Mouse (Mus musculus): ENCODE data around the gene Rps3a1. TPM values are rescaled to one million over a fixed set of nuclear protein-coding genes. Genes with fewer than 3 reads are reported as not detected.

Rps3a1 gene
- polyA plus RNA-seq, 1 experiment = 1,248 TPM

DNA sequence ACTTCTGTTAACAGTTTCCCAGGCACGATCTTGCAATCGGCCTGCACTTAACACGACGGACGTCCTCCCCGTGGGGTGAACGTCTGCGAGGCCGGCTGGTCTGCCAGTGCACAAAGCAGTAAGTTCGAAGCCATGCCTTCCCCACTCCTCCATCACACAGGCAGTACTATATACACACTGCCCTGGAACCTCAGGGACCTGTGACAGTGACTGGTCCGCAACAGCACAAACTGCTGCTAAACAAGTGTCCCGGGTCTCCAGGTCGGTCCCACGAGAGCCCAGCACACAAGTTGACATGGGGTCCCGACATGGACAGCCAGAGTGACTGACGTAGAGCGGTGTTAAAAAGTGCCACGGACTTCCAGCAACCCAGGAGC is 628 bp downstream of the Rps3a1 start:
- TF ChIP-seq POLR2A (IDR thresholded peaks at IDR 0.05; ENCODE audit: borderline replicate concordance, low read depth, low read length) = no peak
- no peak for TF ChIP-seq CTCF (IDR thresholded peaks at IDR 0.05; ENCODE audit: low read depth, low read length)
- Histone ChIP-seq H3K27ac (ENCODE audit: insufficient read depth, low read depth, low read length) (peak overlapping the region; percentile 63), H3K4me3 (ENCODE audit: insufficient read depth, low read length) (peak overlapping the region; percentile 91), H3K4me1 (ENCODE audit: control insufficient read depth, insufficient read depth, low read length) (peaks cover 12% of the 10 kb centered on the region)

DNA sequence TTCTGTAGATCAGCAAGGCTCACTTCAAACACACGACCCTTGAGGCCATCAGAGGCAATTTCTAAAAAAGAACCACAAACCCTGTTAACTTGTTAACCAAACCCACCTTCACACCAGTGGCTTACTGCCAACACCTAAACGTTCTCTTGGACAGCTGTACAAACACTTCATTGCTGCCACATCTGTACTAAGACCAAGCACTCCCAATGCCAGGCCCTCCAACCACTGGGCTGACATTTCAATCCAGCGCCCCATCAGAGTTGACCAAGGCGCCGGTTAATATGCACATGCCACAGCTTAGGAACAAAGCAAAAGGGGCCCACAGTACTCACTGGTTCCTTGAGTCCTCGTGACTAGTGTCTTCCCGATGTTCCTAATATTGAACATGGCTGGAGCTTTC is 1.1 kb downstream of the Rps3a1 start:
- peak overlapping the region; percentile 91 for H3K4me3 ChIP-seq (ENCODE audit: insufficient read depth, low read length)
- TF ChIP-seq CTCF (IDR thresholded peaks at IDR 0.05; ENCODE audit: low read depth, low read length) (no peak), POLR2A (IDR thresholded peaks at IDR 0.05; ENCODE audit: borderline replicate concordance, low read depth, low read length) (no peak)
- H3K4me1 ChIP-seq (ENCODE audit: control insufficient read depth, insufficient read depth, low read length) = peaks cover 12% of the 10 kb centered on the region
- H3K27ac ChIP-seq (ENCODE audit: insufficient read depth, low read depth, low read length) = peak overlapping the region; percentile 63

DNA sequence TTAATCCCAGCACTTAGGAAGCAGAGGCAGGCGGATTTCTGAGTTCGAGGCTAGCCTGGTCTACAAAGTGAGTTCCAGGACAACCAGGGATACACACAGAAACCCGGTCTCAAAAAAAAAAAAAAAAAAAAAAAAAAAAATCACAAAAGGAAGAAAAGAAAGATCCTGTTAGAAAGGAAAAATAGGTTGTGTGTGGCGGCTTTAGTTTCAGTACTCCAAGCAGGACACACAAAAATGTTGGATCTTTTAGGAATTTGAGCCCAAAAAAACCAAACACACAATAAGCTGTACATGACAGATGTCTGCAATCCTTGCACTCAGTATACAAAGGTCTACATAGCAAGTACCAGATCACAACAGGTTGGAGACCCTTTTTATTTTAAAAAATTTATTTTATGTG is 2.8 kb downstream of the Rps3a1 start:
- Histone ChIP-seq H3K27ac (ENCODE audit: insufficient read depth, low read depth, low read length) (no peak overlapping the region), H3K4me3 (ENCODE audit: insufficient read depth, low read length) (no peak overlapping the region), H3K4me1 (ENCODE audit: control insufficient read depth, insufficient read depth, low read length) (peaks cover 12% of the 10 kb centered on the region)
- TF ChIP-seq POLR2A (IDR thresholded peaks at IDR 0.05; ENCODE audit: borderline replicate concordance, low read depth, low read length) = no peak

DNA sequence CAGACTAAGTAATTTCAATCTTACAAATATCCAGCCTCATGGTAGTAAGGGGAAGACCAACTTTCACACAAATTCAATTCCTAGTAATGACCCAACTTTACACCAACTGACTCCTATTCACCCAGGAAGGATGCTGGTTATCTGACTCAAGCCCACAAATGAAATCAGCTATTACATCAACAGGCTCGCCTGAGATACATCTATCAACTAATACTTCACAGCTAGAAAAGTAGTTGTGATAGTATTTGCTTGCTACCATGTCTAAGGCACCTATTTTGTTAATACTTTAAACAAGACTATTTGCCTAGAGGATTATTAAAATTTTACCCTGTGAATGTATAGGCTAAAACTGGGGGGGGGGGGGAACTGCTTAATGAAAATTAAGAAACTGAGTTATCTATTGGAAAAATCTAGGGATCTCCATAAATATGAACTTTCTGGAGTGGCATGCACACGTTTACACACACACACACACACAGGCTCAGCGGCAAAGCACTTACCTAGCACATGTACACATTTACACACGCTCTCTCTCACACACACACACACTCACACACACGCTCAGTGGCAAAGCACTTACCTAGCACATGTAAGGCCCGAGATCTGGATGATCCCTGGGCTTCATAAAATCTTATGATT is 5.4 kb downstream of the Rps3a1 start:
- peaks cover 6% of the 10 kb centered on the region for H3K4me1 ChIP-seq (ENCODE audit: control insufficient read depth, insufficient read depth, low read length)
- no peak overlapping the region for H3K27ac ChIP-seq (ENCODE audit: insufficient read depth, low read depth, low read length)
- no peak for TF ChIP-seq POLR2A (IDR thresholded peaks at IDR 0.05; ENCODE audit: borderline replicate concordance, low read depth, low read length)
- no peak for TF ChIP-seq CTCF (IDR thresholded peaks at IDR 0.05; ENCODE audit: low read depth, low read length)
- no peak overlapping the region for H3K4me3 ChIP-seq (ENCODE audit: insufficient read depth, low read length)

DNA sequence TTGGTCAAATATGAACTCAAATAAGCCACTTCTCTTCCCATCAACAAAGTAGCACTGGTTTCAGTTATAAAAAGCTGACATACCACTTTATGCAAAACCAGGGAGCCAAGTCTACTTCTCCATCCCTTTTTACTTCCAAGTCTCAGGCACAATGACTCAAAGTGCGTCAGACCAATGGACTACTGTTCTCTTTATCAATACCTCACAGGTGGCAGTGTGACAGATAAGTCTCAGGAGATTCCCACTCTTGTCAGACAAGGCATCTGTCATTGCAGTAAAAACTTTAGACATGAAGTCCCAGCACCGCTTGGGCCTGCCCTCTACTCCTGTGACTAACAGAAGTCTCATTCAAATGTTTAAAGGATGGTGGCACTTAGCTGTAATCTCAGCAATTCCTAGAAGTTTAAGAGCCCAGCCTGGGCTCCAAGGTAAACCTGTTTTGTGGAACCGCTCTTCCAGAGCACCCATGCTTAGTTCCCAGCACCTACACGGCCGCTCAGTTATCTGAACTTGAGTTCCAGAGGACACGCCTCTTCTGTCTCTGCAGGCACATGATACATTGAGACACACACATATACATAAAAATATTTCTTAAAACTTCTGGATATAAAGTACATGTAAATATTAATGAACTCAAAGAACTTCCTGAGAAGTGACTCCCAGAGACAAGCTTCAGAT is 6.5 kb downstream of the Rps3a1 start:
- no peak overlapping the region for H3K27ac ChIP-seq (ENCODE audit: insufficient read depth, low read depth, low read length)
- TF ChIP-seq POLR2A (IDR thresholded peaks at IDR 0.05; ENCODE audit: borderline replicate concordance, low read depth, low read length) (no peak), CTCF (IDR thresholded peaks at IDR 0.05; ENCODE audit: low read depth, low read length) (no peak)
- no peak overlapping the region for H3K4me3 ChIP-seq (ENCODE audit: insufficient read depth, low read length)
- H3K4me1 ChIP-seq (ENCODE audit: control insufficient read depth, insufficient read depth, low read length) = peaks cover 6% of the 10 kb centered on the region

DNA sequence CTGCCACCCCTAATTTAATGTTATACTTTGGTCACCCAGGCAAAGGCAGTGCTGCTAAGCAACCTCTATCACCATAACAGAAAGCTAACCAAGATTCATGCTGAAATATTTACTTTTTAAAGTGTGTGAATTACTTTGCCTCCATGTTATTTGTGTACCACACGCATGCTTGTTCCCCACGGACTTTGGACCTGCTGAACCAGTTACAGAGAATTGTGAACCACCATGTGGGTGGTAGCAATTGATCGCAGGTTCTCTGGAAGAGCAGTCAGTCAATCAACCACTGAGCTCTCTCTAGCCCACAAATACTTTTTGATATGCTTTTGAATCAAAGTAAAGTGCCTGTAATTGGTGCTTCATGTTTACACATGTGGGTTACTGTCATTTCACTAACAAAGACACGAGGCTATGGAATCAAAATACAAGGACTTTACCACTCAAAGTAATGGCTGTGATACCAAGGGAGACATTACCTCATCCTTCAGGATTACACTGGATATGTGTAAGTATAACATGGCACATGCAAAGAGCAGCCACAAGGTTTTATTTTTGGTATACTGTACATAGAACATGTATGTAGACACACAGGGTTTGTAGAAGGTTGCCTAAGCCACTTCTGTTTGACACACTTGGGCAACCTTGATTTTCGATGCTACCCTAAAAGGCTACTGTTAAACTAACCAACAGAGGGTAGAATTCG is 7.4 kb downstream of the Rps3a1 start:
- Histone ChIP-seq H3K4me3 (ENCODE audit: insufficient read depth, low read length) (no peak overlapping the region), H3K4me1 (ENCODE audit: control insufficient read depth, insufficient read depth, low read length) (no peaks in the 10 kb centered on the region), H3K27ac (ENCODE audit: insufficient read depth, low read depth, low read length) (no peak overlapping the region)
- TF ChIP-seq POLR2A (IDR thresholded peaks at IDR 0.05; ENCODE audit: borderline replicate concordance, low read depth, low read length) = no peak
- no peak for TF ChIP-seq CTCF (IDR thresholded peaks at IDR 0.05; ENCODE audit: low read depth, low read length)

DNA sequence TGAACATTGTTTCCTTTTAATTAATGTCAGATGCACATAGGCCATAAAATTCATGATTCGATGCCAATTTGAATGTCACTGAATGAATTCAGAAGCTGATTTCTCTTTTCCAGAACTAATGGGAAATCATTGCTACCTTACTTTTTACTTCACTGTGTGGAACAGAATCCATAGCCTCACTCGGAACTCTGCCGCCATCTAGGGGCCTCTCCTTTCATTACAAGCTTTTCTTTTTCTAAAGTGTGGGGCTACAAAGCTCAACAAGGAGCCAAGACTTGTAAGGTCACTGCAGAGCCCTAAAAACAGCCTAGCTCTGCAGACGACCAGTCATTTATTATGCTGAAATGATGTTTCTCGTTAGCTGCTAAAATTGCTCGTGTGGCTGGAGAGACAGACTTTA is 12.7 kb downstream of the Rps3a1 start:
- Histone ChIP-seq H3K4me3 (ENCODE audit: insufficient read depth, low read length) (no peak overlapping the region), H3K4me1 (ENCODE audit: control insufficient read depth, insufficient read depth, low read length) (no peaks in the 10 kb centered on the region), H3K27ac (ENCODE audit: insufficient read depth, low read depth, low read length) (no peak overlapping the region)
- TF ChIP-seq CTCF (IDR thresholded peaks at IDR 0.05; ENCODE audit: low read depth, low read length) (no peak), POLR2A (IDR thresholded peaks at IDR 0.05; ENCODE audit: borderline replicate concordance, low read depth, low read length) (no peak)

DNA sequence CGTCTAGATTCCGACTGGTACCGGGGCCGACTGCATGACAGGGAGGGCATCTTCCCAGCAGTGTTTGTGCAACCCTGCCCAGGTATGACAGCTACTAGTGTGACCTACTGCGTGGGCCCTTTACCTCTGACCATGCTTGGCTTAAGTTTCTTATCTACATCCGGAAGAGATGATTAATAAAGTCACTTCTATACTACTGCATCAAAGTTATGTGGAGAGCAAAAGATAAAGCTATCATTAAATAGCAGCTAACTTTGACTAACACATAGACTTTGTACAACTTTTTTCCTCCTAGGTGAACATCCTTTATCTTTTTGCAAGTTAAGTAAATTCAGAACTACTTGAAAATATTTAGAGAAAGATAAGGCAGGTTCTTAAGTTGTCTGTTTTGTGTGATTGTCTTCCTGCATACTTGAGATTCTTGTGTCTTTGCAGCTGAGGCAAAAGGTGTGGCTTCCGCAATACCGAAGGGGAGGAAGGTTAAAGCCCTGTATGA is 19.2 kb downstream of the Rps3a1 start:
- Histone ChIP-seq H3K4me3 (ENCODE audit: insufficient read depth, low read length) (no peak overlapping the region), H3K27ac (ENCODE audit: insufficient read depth, low read depth, low read length) (no peak overlapping the region), H3K4me1 (ENCODE audit: control insufficient read depth, insufficient read depth, low read length) (no peaks in the 10 kb centered on the region)
- TF ChIP-seq CTCF (IDR thresholded peaks at IDR 0.05; ENCODE audit: low read depth, low read length) = no peak

DNA sequence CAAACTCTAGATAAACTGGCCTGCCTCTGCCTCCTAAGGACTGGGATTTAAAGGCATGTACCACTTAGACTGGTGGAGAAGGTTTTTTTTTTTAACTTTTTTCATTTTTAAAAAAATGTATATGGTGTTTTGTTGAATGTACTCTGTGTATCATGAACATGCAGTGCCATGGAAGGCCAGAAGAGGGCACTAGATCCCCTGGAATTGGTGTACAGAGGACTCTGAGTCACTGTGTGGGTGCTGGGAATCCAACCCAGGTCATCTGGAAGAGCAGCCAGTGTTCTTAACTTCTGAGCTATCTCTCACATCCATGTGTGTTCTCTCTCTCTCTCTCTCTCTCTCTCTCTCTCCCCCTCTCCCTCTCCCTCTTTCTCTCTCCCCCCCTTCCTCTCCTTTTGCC is 20.3 kb downstream of the Rps3a1 start:
- Histone ChIP-seq H3K4me3 (ENCODE audit: insufficient read depth, low read length) (no peak overlapping the region), H3K4me1 (ENCODE audit: control insufficient read depth, insufficient read depth, low read length) (no peaks in the 10 kb centered on the region)
- TF ChIP-seq POLR2A (IDR thresholded peaks at IDR 0.05; ENCODE audit: borderline replicate concordance, low read depth, low read length) (no peak), CTCF (IDR thresholded peaks at IDR 0.05; ENCODE audit: low read depth, low read length) (no peak)

More for the DNA sequence above, 20.3 kb downstream of the Rps3a1 start:
- H3K27ac ChIP-seq (ENCODE audit: insufficient read depth, low read depth, low read length) = no peak overlapping the region
